Mouse (Mus musculus) embryo, embryonic 10.5 days (tissue): ENCODE data around the gene Csnk1g2.

Experiments
- DNase-seq: peaks from one replicate; pipeline ENCODE4 v3.0.0-alpha.2; 2015; ENCODE audit warnings: low spot score

Csnk1g2 gene

GRCm38 (mm10) chr10:80622661-80623456 lies at the start of gene Csnk1g2:
TSS of gene Csnk1g2 (plus strand) at chr10:80622838.
- no peak for DNase-seq

- DNase-seq = no peak
These were observed 48.7 kb upstream of the Csnk1g2 start for GRCm38 (mm10) chr10:80573944-80574343.

- DNase-seq = no peak
These were observed 47.7 kb upstream of the Csnk1g2 start for GRCm38 (mm10) chr10:80574896-80575295.

GRCm38 (mm10) chr10:80575925-80576324 lies 46.7 kb upstream of the Csnk1g2 start:
- no peak for DNase-seq

DNA sequence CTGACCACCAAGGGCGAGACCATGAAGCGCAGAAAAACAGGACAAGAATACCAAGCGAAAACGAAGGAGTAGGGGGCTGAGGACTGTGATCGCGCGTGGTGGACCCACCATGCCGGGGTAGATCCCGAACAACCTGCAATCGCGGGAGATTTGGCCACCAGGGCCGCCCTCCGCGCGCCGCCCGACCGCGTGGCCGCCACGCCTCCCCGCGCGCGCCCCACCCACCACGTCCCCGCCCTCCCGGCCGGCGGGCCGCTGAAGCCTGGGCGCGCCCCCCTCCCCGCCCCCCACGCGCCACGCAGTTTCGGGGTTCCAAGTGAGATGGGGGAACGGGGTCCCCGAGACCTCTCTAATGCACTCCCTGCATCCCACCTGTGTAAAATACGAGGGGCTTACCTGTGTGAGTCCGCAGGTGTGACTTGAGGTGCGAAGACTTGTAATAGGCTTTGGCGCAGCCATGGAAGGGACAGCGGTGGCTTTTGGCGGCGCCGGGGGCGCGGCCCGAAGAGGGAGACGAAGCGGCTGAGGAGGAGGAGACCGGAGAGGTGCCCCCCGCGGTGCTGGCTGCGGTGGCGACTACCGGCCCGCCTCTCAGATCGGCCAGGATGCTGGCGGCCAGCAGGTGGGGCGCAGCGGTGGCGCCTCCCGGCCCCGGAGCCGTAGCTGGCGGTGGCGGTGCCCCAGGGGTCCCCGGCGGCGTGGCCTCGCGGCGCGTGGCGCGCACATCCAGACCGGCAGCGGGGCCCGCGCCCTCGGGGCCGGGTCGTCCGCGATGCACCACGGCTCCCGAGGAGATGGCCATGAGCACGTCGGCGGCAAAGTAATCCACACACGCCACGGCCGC lies 46.1 kb upstream of the Csnk1g2 start:
- DNase-seq = peak; percentile 41

GRCm38 (mm10) chr10:80577195-80578130 lies 45.2 kb upstream of the Csnk1g2 start, which contains the start of gene Klf16:
TSS of gene Klf16 (minus strand) at chr10:80577321.
- peak; percentile 95 for DNase-seq

DNA sequence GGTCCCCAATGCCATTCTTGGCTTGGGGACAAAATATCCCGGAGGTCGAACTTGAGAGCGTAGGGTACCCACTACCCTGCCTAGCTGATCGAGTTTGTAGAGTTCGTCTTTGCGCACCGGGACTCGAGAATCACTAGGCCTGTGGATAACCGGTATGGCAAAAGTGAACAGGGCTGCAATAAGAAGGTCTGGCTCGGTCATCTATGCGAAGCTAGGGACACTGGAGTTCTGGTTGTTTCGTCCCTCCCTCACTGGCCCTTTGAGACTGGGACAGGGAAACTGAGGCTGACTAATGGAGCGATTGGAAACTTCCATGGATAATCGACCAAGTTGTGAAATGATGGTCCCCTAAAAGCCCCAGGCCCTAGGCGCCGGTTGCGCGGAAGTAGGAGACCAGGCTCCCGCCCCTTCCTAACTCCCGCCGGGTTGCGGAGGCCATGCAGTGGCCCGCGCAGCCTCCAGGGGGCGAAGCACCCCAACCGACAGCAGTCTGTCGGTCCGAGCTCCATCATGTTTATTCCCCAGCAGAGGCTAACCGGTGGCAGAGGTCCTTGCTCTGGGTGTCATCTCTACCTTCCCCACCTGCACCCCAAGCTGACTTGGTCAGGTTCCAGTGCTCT lies 44.4 kb upstream of the Csnk1g2 start:
- peak; percentile 89 for DNase-seq

DNA sequence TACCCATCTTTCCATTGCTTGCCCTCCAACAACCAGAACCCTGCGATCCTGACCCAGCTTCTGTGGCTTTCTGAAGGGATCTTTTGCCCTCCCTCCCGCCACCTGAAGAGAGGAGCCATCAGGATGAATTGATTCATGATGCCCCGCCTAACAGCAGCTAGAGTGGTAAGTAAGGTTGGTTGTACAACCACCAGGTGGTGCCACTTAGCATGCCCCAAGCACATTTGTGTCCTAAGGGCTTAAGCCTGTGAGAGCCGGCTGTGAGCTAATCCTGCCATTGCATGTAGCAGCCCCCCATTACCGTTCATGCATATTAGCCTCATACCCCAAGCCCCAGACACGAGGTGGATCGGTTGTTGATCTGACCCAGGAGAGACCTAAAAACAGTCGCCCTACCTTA lies 43.7 kb upstream of the Csnk1g2 start:
- DNase-seq = peak; percentile 76

GRCm38 (mm10) chr10:80583047-80583446 lies 39.6 kb upstream of the Csnk1g2 start:
- DNase-seq = no peak

GRCm38 (mm10) chr10:80584045-80584488 lies 38.6 kb upstream of the Csnk1g2 start:
- DNase-seq = no peak

- no peak for DNase-seq
These were observed 37.7 kb upstream of the Csnk1g2 start for GRCm38 (mm10) chr10:80584642-80585552.

- DNase-seq = no peak
These were observed 37.1 kb upstream of the Csnk1g2 start for GRCm38 (mm10) chr10:80585581-80585980.

DNA sequence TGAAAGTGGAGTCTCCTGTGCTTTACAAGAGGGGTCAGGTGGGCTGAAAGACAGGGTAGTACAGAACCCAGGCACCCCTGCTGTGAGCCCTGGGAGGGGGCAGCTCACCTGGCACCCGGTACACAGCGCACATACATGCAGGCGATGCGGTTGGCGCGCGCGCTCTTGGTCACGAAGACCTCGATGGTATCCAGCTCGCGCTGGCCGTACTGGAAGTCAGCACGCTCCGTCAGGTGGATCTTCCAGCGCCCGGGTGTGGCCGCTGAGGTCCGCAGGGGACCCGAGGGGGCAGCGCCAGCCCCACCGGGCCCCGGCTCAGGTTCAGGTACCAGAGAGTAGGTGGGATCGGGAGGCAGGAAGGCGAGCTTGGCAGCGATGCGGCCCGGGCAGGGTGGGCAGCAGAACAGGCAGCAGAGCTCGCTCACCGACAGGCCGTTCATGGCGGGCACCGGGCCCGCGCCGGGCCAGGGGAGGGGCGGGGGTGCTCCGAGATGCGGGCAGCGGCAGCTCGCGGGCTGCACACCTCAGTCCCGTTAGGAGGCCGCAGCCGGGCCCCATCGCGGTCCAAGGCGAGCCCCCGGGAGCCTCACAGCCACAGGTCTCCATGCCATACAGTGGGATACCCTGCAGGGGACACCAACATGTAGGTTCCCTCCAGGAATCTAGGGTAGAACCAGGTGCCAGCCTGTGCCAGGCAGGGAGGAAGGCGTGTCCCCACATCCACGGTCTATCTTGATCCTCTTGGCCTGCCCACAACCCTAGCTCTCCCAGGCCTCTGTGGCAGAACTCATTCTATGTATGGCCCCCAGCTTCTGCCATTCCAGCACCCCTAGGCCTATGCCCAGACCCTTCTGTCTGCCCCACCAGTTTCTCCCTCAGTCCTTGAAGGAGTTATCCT lies 36.0 kb upstream of the Csnk1g2 start:
- no peak for DNase-seq

DNA sequence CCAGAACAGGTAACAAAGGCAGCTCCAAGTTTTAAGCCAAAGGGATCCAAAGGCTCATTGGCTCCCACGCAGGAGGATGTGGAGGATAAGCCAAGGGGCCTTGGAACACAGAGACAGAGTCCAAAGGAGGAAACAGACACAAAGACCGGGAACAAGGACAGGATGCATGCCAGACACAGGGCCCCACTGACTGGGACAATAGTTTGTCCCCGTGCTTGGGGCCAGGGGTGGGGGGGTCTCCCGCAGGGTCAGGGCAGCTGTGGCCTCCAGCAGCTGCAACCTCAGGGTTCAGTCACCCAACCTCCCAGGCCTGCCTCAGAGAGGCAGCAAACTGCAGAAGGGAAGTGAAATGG lies 35.4 kb upstream of the Csnk1g2 start:
- DNase-seq = peak; percentile 27

- no peak for DNase-seq
These were observed 33.3 kb upstream of the Csnk1g2 start for GRCm38 (mm10) chr10:80589127-80589878.

GRCm38 (mm10) chr10:80589879-80590854 lies 32.5 kb upstream of the Csnk1g2 start, which contains the start of gene Abhd17a:
TSS of gene Abhd17a (minus strand) at chr10:80590341.
- peak; percentile 99 for DNase-seq

- no peak for DNase-seq
These were observed 26.3 kb upstream of the Csnk1g2 start for GRCm38 (mm10) chr10:80596318-80596717.
